Mouse (Mus musculus): ENCODE measurements at regions not wholly inside any gene's neighbourhood (a gene's known extent, or its start where the extent isn't known, plus 50 kb on each side); places are given as distances from the start of the nearest gene placed in this dataset.
A peak's percentile ranks its signal among the peaks of the same experiment; 100 is the strongest.

DNA sequence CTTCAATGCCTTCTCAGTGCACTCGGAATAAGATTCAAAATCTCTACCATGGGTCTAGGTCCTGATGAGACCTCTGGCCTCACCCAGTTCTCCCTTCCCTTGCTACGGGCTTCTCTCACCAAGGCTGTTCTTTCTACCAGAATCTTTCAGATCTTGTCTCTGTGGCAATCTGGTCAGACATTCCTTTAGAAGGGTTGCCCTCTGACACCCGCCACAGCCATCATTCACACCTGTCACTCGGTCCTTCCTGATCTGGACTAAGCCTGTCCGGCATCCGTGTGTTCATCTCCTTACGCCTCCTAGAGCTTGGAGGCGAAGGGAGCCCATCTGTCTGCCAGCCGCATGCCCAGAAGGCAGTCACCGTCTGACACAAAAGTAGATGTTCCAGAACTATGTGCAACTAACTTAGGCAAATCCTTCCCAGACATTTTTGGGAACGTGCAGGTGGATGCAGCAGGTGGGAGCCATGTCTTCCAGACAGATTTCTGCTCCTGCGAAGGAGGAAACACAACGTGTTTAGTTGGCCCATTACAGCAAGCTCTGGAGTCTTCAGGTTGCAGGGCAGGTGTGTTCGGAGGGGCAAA lies 77.7 kb downstream of the Fam76b start:
- no peak for ATAC-seq (replicated peaks; ENCODE audit: poor library complexity)

DNA sequence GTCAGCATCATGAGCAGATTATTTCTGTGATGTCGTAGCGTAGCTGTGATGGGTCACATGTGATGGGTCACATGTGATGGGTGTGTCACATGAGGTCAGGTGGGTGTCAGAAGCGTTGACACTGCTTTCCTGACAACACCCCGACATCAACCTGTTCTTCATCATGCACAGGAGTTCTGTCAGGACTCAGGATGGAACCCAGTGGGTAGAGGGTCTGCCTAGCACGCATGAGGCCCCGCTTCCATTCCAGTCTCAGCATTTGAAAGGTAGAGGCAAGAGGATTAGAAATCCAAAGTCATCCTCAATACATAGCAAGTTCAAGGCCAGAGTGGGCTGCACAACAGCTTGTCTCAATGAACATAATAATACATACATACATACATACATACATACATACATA lies 79.2 kb downstream of the Fam76b start:
- ATAC-seq (replicated peaks; ENCODE audit: poor library complexity), result no peak

DNA sequence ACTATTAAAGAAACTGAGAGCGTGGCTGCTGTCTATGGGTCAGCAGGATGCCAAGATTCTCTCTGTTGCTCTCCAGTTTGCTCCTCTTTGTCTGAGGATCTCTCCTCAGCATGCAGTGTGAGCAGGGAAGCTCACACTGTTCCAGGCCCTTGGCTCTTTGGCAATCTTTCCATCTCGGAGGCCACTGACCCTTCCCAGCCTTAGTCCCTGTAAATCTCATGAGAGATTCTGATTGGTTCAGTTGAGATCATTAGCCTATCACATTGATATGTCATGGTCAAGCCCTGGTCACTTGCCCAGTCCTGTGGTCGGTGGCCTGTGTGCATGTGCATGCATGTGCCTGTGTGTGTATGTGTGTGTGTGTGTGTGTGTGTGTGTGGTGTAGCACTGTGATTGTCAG lies 82.1 kb downstream of the Fam76b start:
- ATAC-seq (replicated peaks; ENCODE audit: poor library complexity), result no peak

DNA sequence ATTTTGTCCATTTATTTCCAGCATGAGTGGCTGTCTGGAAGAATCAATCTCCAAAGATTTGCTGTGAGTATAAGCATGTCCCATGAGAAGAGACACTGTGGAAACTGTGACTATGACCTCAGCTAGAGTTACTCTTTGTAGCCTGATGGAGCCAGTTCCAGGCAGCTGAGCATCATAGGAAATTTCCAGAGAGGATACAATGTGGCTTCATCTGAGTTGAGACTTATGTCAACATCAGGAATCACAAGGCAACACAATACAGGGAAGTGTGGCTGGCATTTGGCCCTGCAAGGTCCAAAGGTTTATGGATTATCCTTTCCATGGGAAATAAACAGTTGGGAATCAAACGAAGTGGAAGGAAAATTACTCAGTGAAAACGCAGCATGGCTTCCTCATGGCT lies 82.6 kb downstream of the Fam76b start:
- ATAC-seq (replicated peaks; ENCODE audit: poor library complexity), result no peak

DNA sequence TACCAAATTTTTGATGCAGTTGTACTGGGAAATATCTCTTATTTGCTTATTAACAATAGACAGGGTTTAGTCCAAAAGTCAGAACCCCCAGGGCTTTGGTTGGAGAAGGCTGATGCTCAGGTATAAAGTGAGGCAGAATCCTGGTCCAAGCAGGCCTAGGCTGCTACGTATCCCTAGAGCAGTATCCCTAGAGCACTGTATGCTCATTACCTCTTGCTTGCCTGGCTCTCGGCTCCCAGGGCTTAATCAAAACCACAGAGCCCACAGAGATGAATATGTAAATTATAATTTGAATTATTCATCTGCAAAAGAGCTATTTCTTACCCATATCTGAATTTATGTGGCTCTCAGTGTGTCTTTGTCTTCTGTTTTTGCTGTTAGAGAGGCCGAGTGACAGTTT lies 85.9 kb downstream of the Fam76b start:
- no peak for ATAC-seq (replicated peaks; ENCODE audit: poor library complexity)

DNA sequence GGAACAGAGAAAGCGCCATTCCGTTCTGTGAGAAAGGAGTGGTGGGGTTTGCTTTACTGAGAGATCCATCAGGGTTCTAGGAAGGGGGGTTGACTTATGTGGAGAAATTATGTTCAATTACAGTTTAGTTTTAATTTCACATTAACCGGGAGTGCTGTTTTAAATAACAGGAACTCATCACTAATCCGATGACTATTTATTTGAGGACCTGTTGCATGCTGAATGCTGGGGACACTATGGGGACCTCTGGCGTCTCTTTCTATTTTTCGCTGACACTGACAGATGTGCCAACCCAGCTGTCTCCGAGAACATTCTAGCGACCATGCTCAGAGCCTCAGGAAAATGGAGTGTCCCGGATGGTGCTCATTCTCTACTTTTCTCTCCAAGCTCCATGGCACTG lies 86.6 kb downstream of the Fam76b start:
- no peak for ATAC-seq (replicated peaks; ENCODE audit: poor library complexity)

DNA sequence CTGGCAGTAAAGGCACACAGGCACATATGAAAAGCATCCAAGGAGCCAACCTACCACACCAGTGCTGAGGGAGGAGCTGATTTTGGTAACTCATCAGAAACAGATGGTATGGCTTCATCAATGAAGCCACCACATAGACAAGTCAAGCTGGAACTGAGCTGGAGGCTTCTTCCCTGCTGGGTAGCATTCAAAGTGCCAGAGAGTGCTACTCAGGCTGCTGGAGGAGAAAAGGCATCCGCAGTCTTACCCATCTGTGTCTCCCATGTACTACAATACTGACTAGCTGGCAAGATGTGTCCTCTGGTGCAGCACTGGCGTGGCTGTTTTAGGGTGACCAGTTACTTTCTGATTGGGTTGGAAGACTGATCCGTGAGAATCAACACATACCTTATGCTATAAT lies 87.3 kb downstream of the Fam76b start:
- no peak for ATAC-seq (replicated peaks; ENCODE audit: poor library complexity)

DNA sequence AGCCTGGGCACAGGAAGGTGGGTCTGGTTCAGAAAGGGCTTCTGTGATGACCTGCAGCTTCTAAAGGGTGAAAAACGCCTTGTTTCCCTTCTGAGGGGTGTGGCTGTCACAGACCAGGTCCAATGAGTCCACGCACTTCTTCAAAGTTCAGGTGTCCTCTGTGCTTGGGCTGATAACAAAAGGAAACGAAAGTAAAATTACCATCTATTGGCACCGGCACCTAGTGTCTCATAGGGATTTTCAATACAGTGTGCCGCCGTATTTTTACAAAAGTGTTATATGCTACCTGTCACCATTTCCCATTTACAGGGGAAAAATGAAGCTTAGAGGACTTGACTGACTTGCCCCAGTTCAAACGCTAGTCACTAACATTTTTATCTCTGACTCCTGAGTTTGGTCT lies 89.3 kb downstream of the Fam76b start:
- ATAC-seq (replicated peaks; ENCODE audit: poor library complexity), result no peak

DNA sequence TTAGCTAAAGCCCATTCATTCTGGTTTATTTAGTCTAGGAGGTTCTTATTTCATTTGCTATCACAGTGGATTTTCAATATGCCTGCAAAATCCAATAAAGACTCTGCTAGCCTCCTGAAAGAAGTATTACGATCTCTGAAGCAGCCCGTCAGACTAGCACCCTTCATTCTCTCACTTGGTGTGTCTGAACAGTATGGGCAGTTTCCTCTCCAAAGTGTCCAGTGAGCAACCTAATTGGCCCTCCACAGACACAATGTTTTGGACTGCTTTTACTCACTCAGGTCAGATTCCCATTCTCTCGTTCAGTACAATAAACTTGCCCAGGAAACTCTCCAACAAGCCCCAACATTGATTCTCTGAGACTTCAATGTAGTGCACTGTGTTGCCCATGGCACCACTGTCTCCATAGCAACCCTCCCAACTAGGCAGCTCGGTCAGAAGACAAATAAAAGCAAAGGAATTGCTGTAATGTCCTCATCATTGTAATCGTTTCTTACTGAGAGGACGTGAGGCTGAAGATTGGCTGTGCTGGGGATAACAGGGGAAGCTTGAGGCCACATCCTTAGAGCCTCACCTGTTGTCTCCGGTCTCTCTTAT lies 91.2 kb downstream of the Fam76b start:
- ATAC-seq (replicated peaks; ENCODE audit: poor library complexity), result no peak

DNA sequence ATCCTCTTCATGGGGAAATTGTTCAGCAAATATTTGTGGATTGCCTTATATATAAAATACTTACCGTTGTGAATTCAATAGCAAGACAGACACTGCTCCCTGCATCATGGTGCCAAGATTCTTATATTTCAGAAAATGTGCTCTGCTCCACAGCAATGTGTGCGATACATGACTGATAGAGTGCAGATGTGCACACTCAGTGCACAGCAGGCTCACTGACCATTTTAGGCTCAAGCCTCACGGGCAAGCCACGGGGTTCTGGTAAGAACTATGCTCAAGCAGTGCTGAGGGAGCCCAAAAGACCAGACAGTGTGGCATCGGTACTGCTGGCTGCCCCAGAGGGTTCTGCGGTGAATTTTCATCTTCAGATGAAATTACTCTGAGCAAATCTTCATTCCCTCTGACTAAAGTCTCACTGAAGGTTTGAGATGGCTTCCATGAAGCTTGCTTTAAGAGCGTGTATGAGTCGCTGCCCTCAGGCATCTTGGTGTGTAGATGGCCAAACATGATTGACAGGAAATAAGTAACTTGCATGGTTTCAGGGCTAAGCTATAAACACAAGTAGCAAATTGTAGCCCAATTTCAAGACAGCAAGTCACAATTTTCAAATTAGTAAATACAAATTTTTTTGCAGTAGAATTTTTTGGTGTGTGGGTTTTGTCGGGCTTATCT lies 92.4 kb downstream of the Fam76b start:
- no peak for ATAC-seq (replicated peaks; ENCODE audit: poor library complexity)

DNA sequence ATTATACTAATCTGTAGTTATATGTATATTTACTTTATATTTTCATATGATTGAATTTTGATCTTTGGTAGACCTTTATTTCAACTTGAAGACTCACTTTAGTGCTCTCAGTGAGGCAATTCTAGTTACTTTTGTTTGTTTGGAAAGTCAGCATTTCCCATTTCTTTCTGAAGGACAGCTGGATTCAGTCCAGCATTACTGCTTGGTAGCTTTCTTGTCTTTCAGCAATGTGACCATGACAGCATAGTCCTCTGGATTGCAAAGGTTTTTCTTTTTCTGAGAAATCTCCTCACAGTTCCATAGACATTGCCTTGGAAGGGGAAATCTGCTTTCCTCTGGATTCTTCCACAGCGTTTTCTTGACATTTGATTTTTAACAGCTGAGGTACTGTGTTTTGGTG lies 93.1 kb downstream of the Fam76b start:
- no peak for ATAC-seq (replicated peaks; ENCODE audit: poor library complexity)

DNA sequence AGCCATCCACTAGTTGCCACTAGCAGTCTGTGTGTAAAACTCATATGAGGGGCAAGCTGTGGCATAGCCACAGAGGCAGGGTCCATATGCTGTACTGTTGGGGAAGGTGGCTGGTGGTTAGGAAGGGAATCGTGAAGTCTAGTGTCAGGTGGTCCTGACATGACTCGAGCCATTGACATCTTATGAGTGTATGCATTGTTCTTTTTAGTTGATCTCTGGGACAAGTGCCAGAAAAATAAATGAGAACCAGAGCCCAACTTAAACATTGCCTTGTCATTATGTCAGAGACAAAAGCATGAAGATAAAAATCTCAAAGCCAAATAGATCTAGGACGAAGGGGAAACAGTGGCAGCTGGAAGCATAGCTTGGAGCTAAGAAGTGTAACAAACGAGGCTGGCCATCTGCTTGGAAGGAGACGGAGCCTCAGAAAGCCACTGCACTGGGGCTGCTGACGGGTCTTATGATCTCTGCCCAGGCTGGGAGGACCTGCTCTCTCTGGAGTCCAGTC lies 104.5 kb downstream of the Fam76b start:
- no peak for ATAC-seq (replicated peaks; ENCODE audit: poor library complexity)

DNA sequence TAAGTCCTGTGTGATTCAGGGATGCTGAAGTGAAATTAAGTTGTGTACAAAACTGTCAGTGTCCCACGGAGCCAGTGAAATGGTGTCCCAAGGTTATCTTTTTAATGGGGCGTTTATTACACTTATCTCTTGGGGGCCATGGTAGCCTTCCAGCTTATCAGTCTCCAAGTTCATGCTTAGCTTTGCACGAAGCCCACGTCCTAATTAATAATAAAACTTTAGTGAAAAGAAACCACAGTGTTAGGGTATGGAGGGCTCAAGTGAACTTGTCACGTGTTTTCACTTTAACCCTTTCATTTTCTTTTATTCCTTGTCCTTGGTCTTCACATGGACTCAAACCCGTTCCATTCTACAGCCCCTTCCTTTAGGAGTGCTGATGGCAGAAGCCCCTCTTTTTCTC lies 105.9 kb downstream of the Fam76b start:
- peak; percentile 42; the same call in 1 of the 2 replicates for ATAC-seq (replicated peaks; ENCODE audit: poor library complexity)

DNA sequence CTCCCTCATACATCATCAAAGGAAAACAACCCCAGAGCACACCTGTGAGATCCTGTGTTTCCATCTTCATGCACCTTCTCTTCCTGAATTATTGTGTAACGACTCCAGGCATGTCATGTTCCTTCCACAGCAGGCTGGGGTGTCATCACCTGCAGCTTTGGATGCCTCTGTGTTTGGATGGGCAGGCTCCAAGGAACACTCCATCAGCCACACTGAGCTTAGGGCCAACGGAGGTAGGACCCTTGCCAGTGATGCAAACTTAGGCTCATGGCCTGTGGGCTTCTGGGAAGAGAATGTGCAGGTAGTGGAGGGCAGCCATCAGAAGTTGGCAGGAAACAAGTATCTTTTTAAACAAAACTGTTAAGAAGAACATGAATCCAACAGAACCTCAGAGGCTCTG lies 109.8 kb downstream of the Fam76b start:
- no peak for ATAC-seq (replicated peaks; ENCODE audit: poor library complexity)

DNA sequence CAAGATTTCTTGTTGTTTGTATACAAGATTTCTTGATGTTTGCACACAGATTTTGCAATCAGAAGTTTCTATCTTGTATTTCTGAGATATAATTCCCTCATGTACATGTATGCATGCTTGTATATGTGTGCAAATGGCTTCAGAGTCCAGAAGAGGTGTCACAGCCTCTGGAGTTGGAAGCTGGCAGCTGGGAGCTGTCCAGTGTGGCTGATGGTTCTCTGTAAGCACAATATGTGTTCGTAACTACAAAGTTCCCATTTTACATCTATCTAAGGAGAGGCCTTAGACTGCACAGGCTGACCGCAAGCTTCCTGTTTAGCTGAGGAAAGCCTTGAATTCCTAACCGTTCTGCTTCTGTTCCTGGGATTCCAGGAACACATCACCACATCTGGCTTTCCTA lies 119.0 kb downstream of the Fam76b start:
- ATAC-seq (replicated peaks; ENCODE audit: poor library complexity), result no peak

DNA sequence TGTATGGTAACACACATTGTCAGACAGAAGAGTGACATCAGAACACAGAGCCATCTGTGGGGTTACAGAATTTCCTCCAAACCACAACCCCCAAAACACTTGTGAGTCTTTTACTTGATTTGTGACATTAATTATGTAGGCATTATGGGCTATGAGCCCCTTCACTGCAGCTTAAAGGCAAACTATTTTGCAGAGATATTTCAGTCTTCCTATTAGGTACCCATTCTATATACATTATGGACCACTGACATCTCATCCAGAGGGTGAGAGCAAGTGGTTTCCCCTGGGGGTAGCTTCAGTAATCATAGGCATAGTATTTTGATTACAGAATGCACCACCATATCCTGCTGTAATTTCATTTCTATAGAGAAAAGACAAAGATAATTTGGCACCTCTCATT lies 124.6 kb downstream of the Fam76b start:
- no peak for ATAC-seq (replicated peaks; ENCODE audit: poor library complexity)

DNA sequence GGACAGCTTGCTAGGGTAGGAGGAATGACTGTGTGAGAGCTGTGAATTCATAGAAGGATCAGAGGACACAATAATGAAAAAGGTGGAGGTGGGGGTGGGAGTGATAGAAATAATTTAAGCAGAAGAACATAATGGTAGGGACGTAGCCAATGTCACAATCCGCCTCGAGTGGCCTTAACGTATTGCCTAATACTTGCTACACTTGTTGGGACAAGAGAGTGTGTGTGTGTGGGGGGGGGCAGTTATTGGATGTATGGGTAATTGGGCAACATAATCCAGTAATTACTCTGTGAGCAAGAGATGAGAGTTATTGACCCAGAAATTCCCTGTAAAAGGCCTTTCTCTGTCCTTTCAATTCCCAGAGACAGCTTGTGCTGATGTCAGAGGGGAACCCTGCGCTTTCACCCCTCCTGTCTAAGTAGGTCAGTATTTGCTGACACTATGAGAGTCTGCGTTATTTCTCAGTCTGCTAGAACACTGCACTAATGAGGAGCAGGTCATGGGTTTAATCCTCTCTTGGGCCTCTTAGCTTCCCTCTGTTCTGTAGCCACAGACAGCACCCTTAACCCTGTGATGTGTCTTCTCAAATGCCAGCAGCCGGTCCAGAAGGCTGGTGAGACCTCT lies 135.7 kb downstream of the Fam76b start:
- ATAC-seq (replicated peaks; ENCODE audit: poor library complexity), result peak; percentile 71

DNA sequence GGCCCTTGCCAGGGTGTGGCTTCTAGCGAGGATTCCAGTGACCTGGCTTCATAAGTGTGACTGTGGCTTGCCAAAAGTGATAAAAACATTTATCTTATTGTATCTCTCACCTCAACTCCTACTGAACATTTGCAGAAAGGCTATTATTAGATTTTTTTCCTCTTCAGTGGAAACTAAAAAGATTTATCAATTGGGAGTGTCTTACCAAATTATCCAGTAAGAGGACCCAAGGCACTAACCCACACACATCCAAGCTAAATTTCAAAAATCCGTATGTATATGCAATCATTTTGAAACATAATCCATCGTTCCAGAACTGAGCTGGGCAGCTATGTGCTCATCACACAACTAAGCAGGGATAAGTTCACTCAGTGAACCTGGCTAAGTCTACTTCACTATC lies 136.3 kb downstream of the Fam76b start:
- ATAC-seq (replicated peaks; ENCODE audit: poor library complexity), result no peak

DNA sequence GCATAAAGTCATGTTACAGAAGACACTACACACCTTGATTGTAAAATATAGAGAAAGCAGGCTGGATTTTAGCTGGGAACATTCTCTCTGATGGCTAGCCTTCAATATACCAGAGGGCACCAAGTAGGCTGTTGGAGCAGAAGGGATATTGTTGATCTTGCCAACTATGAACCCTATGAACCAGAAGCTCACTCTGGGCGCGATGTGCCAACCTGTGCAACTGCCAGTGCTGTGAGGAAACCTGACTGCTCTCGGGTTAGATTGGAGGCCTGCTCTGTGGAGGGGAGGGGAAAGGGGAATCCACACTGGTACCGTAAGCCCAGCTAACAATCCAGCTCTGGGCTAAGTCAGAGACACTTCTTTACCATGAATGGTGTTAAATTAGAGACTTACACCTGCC lies 136.7 kb downstream of the Fam76b start:
- ATAC-seq (replicated peaks; ENCODE audit: poor library complexity), result 0 out of 2 replicates have a peak, but pooled peaks have one; percentile 31

DNA sequence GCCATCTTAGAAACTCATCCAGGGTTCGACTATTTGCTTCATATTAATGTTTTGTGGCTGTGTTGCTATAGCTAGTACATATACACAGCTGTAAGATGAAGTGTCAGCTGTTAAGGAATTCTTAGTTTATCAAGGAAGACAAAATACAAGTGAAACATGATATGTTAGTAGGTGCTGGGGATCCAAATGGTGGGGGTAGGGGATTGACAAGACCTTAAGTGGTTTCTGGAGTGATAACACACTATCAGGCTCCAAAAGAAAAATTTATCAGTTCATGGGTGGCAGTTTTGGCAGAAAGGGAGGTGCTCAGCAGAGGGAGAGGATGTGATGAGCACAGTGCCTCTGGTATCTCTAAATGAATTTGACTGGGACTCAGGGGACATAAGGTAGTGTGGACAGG lies 138.7 kb downstream of the Fam76b start:
- ATAC-seq (replicated peaks; ENCODE audit: poor library complexity), result peak; percentile 39; the same call in 1 of the 2 replicates

DNA sequence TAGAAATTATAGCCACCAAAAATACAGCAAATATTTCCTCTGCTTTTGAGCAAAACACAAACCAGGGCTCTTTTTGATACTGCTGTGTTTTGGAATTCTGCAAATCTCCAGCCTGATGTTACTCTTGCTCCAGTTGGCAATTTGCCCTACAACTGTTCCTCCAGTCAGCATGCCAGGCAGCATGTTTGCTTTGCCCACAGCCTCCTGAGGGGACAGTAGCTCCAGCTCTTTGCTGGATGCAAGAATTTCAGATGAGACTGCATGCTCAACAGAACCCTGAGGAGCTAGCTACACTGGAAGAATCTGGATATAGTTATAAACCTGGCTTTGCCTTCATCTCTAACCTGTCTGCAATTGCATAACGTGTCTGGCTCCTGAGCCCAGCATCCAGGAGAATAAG lies 141.7 kb downstream of the Fam76b start:
- ATAC-seq (replicated peaks; ENCODE audit: poor library complexity), result no peak

DNA sequence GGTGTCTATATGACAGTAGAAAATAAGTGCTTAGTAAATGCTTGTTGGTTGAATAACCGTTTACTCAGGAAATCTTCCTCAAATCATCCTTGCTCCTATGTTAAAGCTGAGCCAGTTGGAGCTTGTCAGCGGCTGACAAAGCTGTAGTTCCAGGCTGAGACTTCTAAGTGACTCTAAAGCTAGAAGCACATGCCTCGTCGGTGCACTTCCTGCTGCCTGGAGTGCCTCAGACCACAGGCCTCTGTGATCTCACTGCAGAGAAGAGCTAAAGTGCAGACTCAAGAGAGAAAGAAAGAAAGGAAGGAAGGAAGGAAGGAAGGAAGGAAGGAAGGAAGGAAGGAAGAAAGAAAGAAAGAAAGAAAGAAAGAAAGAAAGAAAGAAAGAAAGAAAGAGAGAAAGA lies 146.1 kb downstream of the Fam76b start:
- ATAC-seq (replicated peaks; ENCODE audit: poor library complexity), result no peak
